Mouse (Mus musculus): ENCODE data around the gene Zfp518b. TPM values are rescaled to one million over a fixed set of nuclear protein-coding genes. Genes with fewer than 3 reads are reported as not detected.

The Zfp518b gene
- polyA plus RNA-seq, 1 experiment from 2014 or later: 10.2 TPM

GRCm38 (mm10) chr5:38634321-38635164 lies 50.1 kb downstream of the Zfp518b start:
- Histone ChIP-seq H3K36me3 (ENCODE audit: insufficient read depth, low read length) (no peaks in the 10 kb centered on the region), H3K4me3 (replicated peaks; ENCODE audit: low read depth, low read length) (no peak overlapping the region), H3K27me3 (ENCODE audit: insufficient read depth, low read length) (no peaks in the 10 kb centered on the region), H3K27ac (no peak overlapping the region), H3K9me3 (replicated peaks; ENCODE audit: low read length) (no peaks in the 10 kb centered on the region), H3K9ac (ENCODE audit: low read depth, low read length) (no peak overlapping the region), H3K4me1 (replicated peaks; ENCODE audit: insufficient read depth, low read length) (no peaks in the 10 kb centered on the region), H3K4me2 (ENCODE audit: low read length) (no peak overlapping the region)
- 75% methylated on average over 11 of the region's 11 CpGs for WGBS
- TF ChIP-seq CTCF (IDR thresholded peaks at IDR 0.05; ENCODE audit: low read depth): no peak
- ATAC-seq (replicated peaks; ENCODE audit: low FRiP score, low read depth): no peak
- no peak for DNase-seq (ENCODE audit: low spot score)

- no peak for ATAC-seq (replicated peaks; ENCODE audit: low FRiP score, low read depth)
- TF ChIP-seq CTCF (IDR thresholded peaks at IDR 0.05; ENCODE audit: low read depth): peak; percentile 86
- DNase-seq (ENCODE audit: low spot score): peak; percentile 83
- no peak overlapping the region for H3K4me2 ChIP-seq (ENCODE audit: low read length)
- no peaks in the 10 kb centered on the region for H3K27me3 ChIP-seq (ENCODE audit: insufficient read depth, low read length)
- WGBS: 66% methylated on average over 13 of the region's 13 CpGs
- no peak overlapping the region for H3K27ac ChIP-seq
- H3K4me3 ChIP-seq (replicated peaks; ENCODE audit: low read depth, low read length): no peak overlapping the region
- H3K9me3 ChIP-seq (replicated peaks; ENCODE audit: low read length): no peaks in the 10 kb centered on the region
- H3K4me1 ChIP-seq (replicated peaks; ENCODE audit: insufficient read depth, low read length): no peaks in the 10 kb centered on the region
- no peak overlapping the region for H3K9ac ChIP-seq (ENCODE audit: low read depth, low read length)
- H3K36me3 ChIP-seq (ENCODE audit: insufficient read depth, low read length): no peaks in the 10 kb centered on the region
Observed at GRCm38 (mm10) chr5:38632463-38633449, 51.9 kb downstream of the Zfp518b start.

- ATAC-seq (replicated peaks; ENCODE audit: low FRiP score, low read depth) (no peak), DNase-seq (ENCODE audit: low spot score) (peak; percentile 11)
- no peaks in the 10 kb centered on the region for H3K36me3 ChIP-seq (ENCODE audit: insufficient read depth, low read length)
- H3K4me3 ChIP-seq (replicated peaks; ENCODE audit: low read depth, low read length): no peak overlapping the region
- 39% methylated on average over 2 of the region's 2 CpGs for WGBS
- H3K27me3 ChIP-seq (ENCODE audit: insufficient read depth, low read length): no peaks in the 10 kb centered on the region
- H3K4me1 ChIP-seq (replicated peaks; ENCODE audit: insufficient read depth, low read length): no peaks in the 10 kb centered on the region
- H3K27ac ChIP-seq: no peak overlapping the region
- TF ChIP-seq CTCF (IDR thresholded peaks at IDR 0.05; ENCODE audit: low read depth): no peak
- no peak overlapping the region for H3K9ac ChIP-seq (ENCODE audit: low read depth, low read length)
- no peak overlapping the region for H3K4me2 ChIP-seq (ENCODE audit: low read length)
- no peaks in the 10 kb centered on the region for H3K9me3 ChIP-seq (replicated peaks; ENCODE audit: low read length)
Observed at GRCm38 (mm10) chr5:38628023-38628422, 56.6 kb downstream of the Zfp518b start.

GRCm38 (mm10) chr5:38626883-38627282 lies 57.7 kb downstream of the Zfp518b start:
- no peaks in the 10 kb centered on the region for H3K9me3 ChIP-seq (replicated peaks; ENCODE audit: low read length)
- peak; percentile 36; the same call in 1 of the 2 replicates for ATAC-seq (replicated peaks; ENCODE audit: low FRiP score, low read depth)
- H3K4me1 ChIP-seq (replicated peaks; ENCODE audit: insufficient read depth, low read length): no peaks in the 10 kb centered on the region
- no peak overlapping the region for H3K27ac ChIP-seq
- H3K36me3 ChIP-seq (ENCODE audit: insufficient read depth, low read length): no peaks in the 10 kb centered on the region
- no peak overlapping the region for H3K4me3 ChIP-seq (replicated peaks; ENCODE audit: low read depth, low read length)
- no peaks in the 10 kb centered on the region for H3K27me3 ChIP-seq (ENCODE audit: insufficient read depth, low read length)
- H3K4me2 ChIP-seq (ENCODE audit: low read length): no peak overlapping the region
- no peak overlapping the region for H3K9ac ChIP-seq (ENCODE audit: low read depth, low read length)
- WGBS: 64% methylated on average over 3 of the region's 3 CpGs
- DNase-seq (ENCODE audit: low spot score): no peak
- TF ChIP-seq CTCF (IDR thresholded peaks at IDR 0.05; ENCODE audit: low read depth): no peak

GRCm38 (mm10) chr5:38620783-38621182 lies 63.8 kb downstream of the Zfp518b start:
- Histone ChIP-seq H3K4me3 (replicated peaks; ENCODE audit: low read depth, low read length) (no peak overlapping the region), H3K27me3 (ENCODE audit: insufficient read depth, low read length) (no peaks in the 10 kb centered on the region), H3K4me2 (ENCODE audit: low read length) (no peak overlapping the region), H3K9ac (ENCODE audit: low read depth, low read length) (no peak overlapping the region), H3K27ac (no peak overlapping the region), H3K9me3 (replicated peaks; ENCODE audit: low read length) (no peaks in the 10 kb centered on the region), H3K4me1 (replicated peaks; ENCODE audit: insufficient read depth, low read length) (no peaks in the 10 kb centered on the region), H3K36me3 (ENCODE audit: insufficient read depth, low read length) (no peaks in the 10 kb centered on the region)
- peak; percentile 67 for TF ChIP-seq CTCF (IDR thresholded peaks at IDR 0.05; ENCODE audit: low read depth)
- ATAC-seq (replicated peaks; ENCODE audit: low FRiP score, low read depth) (no peak), DNase-seq (ENCODE audit: low spot score) (peak; percentile 59)
- 29% methylated on average over 5 of the region's 5 CpGs for WGBS

- DNase-seq (ENCODE audit: low spot score): no peak
- H3K9me3 ChIP-seq (replicated peaks; ENCODE audit: low read length): no peaks in the 10 kb centered on the region
- H3K4me2 ChIP-seq (ENCODE audit: low read length): no peak overlapping the region
- ATAC-seq (replicated peaks; ENCODE audit: low FRiP score, low read depth): no peak
- H3K9ac ChIP-seq (ENCODE audit: low read depth, low read length): no peak overlapping the region
- H3K36me3 ChIP-seq (ENCODE audit: insufficient read depth, low read length): no peaks in the 10 kb centered on the region
- H3K4me1 ChIP-seq (replicated peaks; ENCODE audit: insufficient read depth, low read length): no peaks in the 10 kb centered on the region
- 51% methylated on average over 3 of the region's 3 CpGs for WGBS
- no peak overlapping the region for H3K4me3 ChIP-seq (replicated peaks; ENCODE audit: low read depth, low read length)
- H3K27ac ChIP-seq: no peak overlapping the region
- no peak for TF ChIP-seq CTCF (IDR thresholded peaks at IDR 0.05; ENCODE audit: low read depth)
- H3K27me3 ChIP-seq (ENCODE audit: insufficient read depth, low read length): no peaks in the 10 kb centered on the region
Observed at GRCm38 (mm10) chr5:38618908-38619307, 65.7 kb downstream of the Zfp518b start.

Other genes starting within 250 kb of the Zfp518b start
- 2.9 and 3.5 TPM in 2 replicates for gene Slc2a9, start 181.7 kb downstream of the Zfp518b start, polyA plus RNA-seq (2015; fragmentation: Nextera tagmentation; extraction: Ambion mirVana)
- gene Wdr1, start 121.6 kb downstream of the Zfp518b start, polyA plus RNA-seq (2015; fragmentation: Nextera tagmentation; extraction: Ambion mirVana): 165 and 182 TPM in 2 replicates
- not detected in 2 replicates for gene Clnk, start 192.0 kb upstream of the Zfp518b start, polyA plus RNA-seq (2015; fragmentation: Nextera tagmentation; extraction: Ambion mirVana)